Mouse (Mus musculus) macrophage (primary cell): ENCODE measurements around the gene Rpl23. TPM values are rescaled to one million over a fixed set of nuclear protein-coding genes. Genes with fewer than 3 reads are reported as not detected.

Source experiments
- polyA plus RNA-seq: library from polyadenylated mRNA; stranded (reverse); fragments of 250-400 nt; gene quantifications from 3 replicates; pipeline ENCODE4 v1.2.4, GENCODE M21; 2018; ENCODE audit warnings: inconsistent platforms

Gene Rpl23
- polyA plus RNA-seq, 1 experiment from 2014 or later: 1,231 TPM

Other genes with a start within 250 kb of the Rpl23 start
- gene Srcin1, start 206.3 kb downstream of the Rpl23 start, polyA plus RNA-seq: 0.03 to 0.07 TPM in 2 of 3 replicates, not detected in the other
- gene Epop, start 152.7 kb downstream of the Rpl23 start, polyA plus RNA-seq: 0.43 to 2.7 TPM (median 0.68 TPM) in 3 replicates
- 8.7 to 23.8 TPM (median 10.1 TPM) in 3 replicates for gene Mllt6, start 119.0 kb downstream of the Rpl23 start, polyA plus RNA-seq
- 9.0 to 17.9 TPM (median 13.7 TPM) in 3 replicates for gene Cisd3, start 96.6 kb downstream of the Rpl23 start, polyA plus RNA-seq
- 3.7 to 7.5 TPM (median 3.9 TPM) in 3 replicates for gene Pcgf2, start 81.9 kb downstream of the Rpl23 start, polyA plus RNA-seq
- gene Psmb3, start 79.0 kb downstream of the Rpl23 start, polyA plus RNA-seq: 79.7 to 207 TPM (median 133 TPM) in 3 replicates
- 25.4 to 37.6 TPM (median 25.7 TPM) in 3 replicates for gene Pip4k2b, start 37.7 kb downstream of the Rpl23 start, polyA plus RNA-seq
- 16.4 to 22.4 TPM (median 16.9 TPM) in 3 replicates for gene Cwc25, start 15.9 kb downstream of the Rpl23 start, polyA plus RNA-seq
- not detected in 3 replicates for gene 1700001P01Rik, start 6.5 kb downstream of the Rpl23 start, polyA plus RNA-seq
- gene Lasp1, start 16.6 kb upstream of the Rpl23 start, polyA plus RNA-seq: 151 to 499 TPM (median 254 TPM) in 3 replicates
- gene B230217C12Rik, start 58.3 kb upstream of the Rpl23 start, polyA plus RNA-seq: 0.68 to 1.1 TPM (median 0.72 TPM) in 3 replicates
- gene Fbxo47, start 101.7 kb upstream of the Rpl23 start, polyA plus RNA-seq: 0.14 to 0.69 TPM (median 0.51 TPM) in 3 replicates
- gene Plxdc1, start 204.0 kb upstream of the Rpl23 start, polyA plus RNA-seq: 13.4 to 21.7 TPM (median 14.8 TPM) in 3 replicates
- gene Arl5c, start 213.7 kb upstream of the Rpl23 start, polyA plus RNA-seq: 5.0 to 99.1 TPM (median 38.4 TPM) in 3 replicates
- 0.52 to 3.0 TPM (median 1.7 TPM) in 3 replicates for gene Cacnb1, start 240.6 kb upstream of the Rpl23 start, polyA plus RNA-seq
- 1,810 to 2,012 TPM (median 1,833 TPM) in 3 replicates for gene Rpl19, start 244.3 kb upstream of the Rpl23 start, polyA plus RNA-seq